Mouse (Mus musculus) embryonic facial prominence, embryonic 15.5 days (tissue): ENCODE results near the gene Samd4b. TPM values are rescaled to one million over a fixed set of nuclear protein-coding genes. Genes with fewer than 3 reads are reported as not detected.

Experiments
- ATAC-seq: fragments of 200-750 bp; cut with Nextera tagmentation; 2 replicates; pipeline ENCODE4 v1.8.0; 2017; ENCODE audit warnings: low read depth, moderate TSS enrichment; ENCODE audit not compliant: insufficient number of reproducible peaks, low FRiP score, low TSS enrichment
- H3K27ac ChIP-seq: fragments of 300-500 bp; sonication (generic); replicated peaks from 2 replicates; pipeline ENCODE4 v1.5.1; 2015; ENCODE audit warnings: mild to moderate bottlenecking, inconsistent platforms
- H3K27me3 ChIP-seq: fragments of 300-500 bp; sonication (generic); 2 replicates; pipeline ENCODE4 v1.6.1; 2015; ENCODE audit warnings: inconsistent platforms
- H3K36me3 ChIP-seq: fragments of 300-500 bp; sonication (generic); 2 replicates; pipeline ENCODE4 v1.6.1; 2015; ENCODE audit warnings: mild to moderate bottlenecking, inconsistent platforms
- H3K4me1 ChIP-seq: fragments of 300-500 bp; sonication (generic); 2 replicates; pipeline ENCODE4 v1.6.1; 2015; ENCODE audit warnings: inconsistent platforms
- H3K4me2 ChIP-seq: fragments of 300-500 bp; sonication (generic); replicated peaks from 2 replicates; pipeline ENCODE4 v1.6.1; 2015; ENCODE audit warnings: mild to moderate bottlenecking, inconsistent platforms
- H3K4me3 ChIP-seq: fragments of 300-500 bp; sonication (generic); replicated peaks from 2 replicates; pipeline ENCODE4 v1.5.1; 2015; ENCODE audit warnings: mild to moderate bottlenecking, inconsistent platforms
- H3K9ac ChIP-seq: fragments of 300-500 bp; sonication (generic); 2 replicates; pipeline ENCODE4 v1.6.1; 2015; ENCODE audit warnings: inconsistent platforms
- H3K9me3 ChIP-seq: fragments of 300-500 bp; sonication (generic); replicated peaks from 2 replicates; pipeline ENCODE4 v1.6.1; 2016; ENCODE audit warnings: inconsistent platforms
- WGBS: fragments of 180-500 bp; shearing (Covaris S2); methylation state at CpG from one replicate; pipeline ENCODE4 v1.1.7; 2015; 5-methylcytosine and 5-hydroxymethylcytosine counted together
- polyA plus RNA-seq: library from polyadenylated mRNA; unstranded; fragments of >200 nt; fragmentation: Nextera tagmentation; extraction: Ambion mirVana; gene quantifications from 2 replicates; pipeline ENCODE4 v1.2.1, GENCODE M21; 2015

The Samd4b gene
- polyA plus RNA-seq, 1 experiment from 2014 or later = 34.1 TPM

- Histone ChIP-seq H3K4me1 (peaks cover 23% of the 10 kb centered on the region), H3K27me3 (peaks cover 11% of the 10 kb centered on the region; the same call in 1 of the 2 replicates), H3K4me2 (0 out of 2 replicates have a peak overlapping the region, but pooled peaks have one; percentile 0), H3K4me3 (no peak overlapping the region), H3K9me3 (no peaks in the 10 kb centered on the region), H3K36me3 (peaks cover 27% of the 10 kb centered on the region), H3K27ac (no peak overlapping the region), H3K9ac (no peak overlapping the region)
- WGBS = 55% methylated on average over 10 of the region's 10 CpGs
- ATAC-seq = peak; percentile 59; the same call in 1 of the 2 replicates
Observed at GRCm38 (mm10) chr7:28464416-28465212, 133.3 kb downstream of the Samd4b start.

GRCm38 (mm10) chr7:28462769-28463168 is 135.2 kb downstream of the Samd4b start:
- Histone ChIP-seq H3K9ac (no peak overlapping the region), H3K4me3 (no peak overlapping the region), H3K27me3 (peaks cover 11% of the 10 kb centered on the region; the same call in 1 of the 2 replicates), H3K27ac (no peak overlapping the region), H3K36me3 (peaks cover 45% of the 10 kb centered on the region), H3K9me3 (no peaks in the 10 kb centered on the region), H3K4me2 (no peak overlapping the region), H3K4me1 (peaks cover 23% of the 10 kb centered on the region)
- ATAC-seq = no peak
- WGBS = 96% methylated on average over 2 of the region's 2 CpGs

- Histone ChIP-seq H3K4me1 (peaks cover 11% of the 10 kb centered on the region; the same call in 1 of the 2 replicates), H3K9me3 (no peaks in the 10 kb centered on the region), H3K27me3 (no peaks in the 10 kb centered on the region), H3K27ac (no peak overlapping the region), H3K36me3 (peaks cover 59% of the 10 kb centered on the region), H3K9ac (no peak overlapping the region), H3K4me2 (no peak overlapping the region), H3K4me3 (no peak overlapping the region)
- ATAC-seq = no peak
- WGBS = 87% methylated on average over 4 of the region's 5 CpGs
Observed at GRCm38 (mm10) chr7:28460361-28460760, 137.6 kb downstream of the Samd4b start.

GRCm38 (mm10) chr7:28452361-28453005 is 145.5 kb downstream of the Samd4b start:
- Histone ChIP-seq H3K36me3 (peaks cover 24% of the 10 kb centered on the region; the same call in 1 of the 2 replicates), H3K9ac (peak overlapping the region; percentile 74), H3K27ac (no peak overlapping the region), H3K27me3 (no peaks in the 10 kb centered on the region), H3K4me3 (peak overlapping the region; percentile 82), H3K4me2 (peak overlapping the region; percentile 92), H3K9me3 (no peaks in the 10 kb centered on the region), H3K4me1 (peaks cover 10% of the 10 kb centered on the region)
- WGBS = 2% methylated on average over 23 of the region's 24 CpGs
- 0 out of 2 replicates have a peak, but pooled peaks have one; percentile 32 for ATAC-seq

DNA sequence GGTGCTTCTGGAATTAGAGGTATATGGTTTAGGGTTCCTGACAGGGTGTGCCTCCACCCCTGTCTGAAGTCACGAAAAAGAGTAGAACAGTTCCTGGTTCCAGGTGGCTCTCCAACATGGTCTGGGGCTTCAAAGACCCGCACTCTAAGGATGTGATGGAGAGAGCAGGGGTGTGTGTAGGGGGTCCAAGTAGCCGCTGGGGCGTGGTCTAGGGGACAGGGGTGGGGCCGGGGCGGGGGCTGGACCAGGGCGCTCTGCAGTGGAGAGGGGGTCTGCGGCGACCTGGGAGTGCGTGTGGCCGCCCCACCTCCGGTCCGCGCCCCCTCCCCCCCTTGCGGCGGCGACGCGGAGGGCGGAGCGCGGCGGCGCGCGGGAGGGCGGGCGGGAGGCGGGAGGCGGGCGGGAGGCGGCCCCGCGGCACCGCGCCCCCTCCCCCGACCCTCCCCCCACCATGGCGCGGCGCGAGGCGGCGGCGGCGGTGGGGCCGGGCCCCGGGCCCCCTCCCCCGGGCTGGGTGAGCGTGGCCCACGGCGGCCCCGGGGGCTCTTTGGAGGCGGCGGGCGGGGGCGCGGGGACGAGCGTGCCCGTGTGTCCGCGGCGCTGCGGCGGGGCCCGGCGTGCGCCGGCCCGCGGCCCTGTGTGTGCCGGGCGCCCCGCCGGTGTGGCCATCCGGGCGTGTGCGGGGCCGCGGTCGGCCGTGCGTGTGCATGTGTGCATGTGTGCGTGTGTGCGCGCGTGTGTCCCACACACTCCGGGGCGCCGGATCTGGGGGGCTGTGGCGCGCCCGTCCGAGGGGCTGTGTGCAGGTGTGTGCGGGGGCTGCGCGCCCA is 146.2 kb downstream of the Samd4b start, which contains the start of gene Lrfn1:
Lrfn1 (plus strand) TSS at position 450 of the 830 bp plus-strand sequence.
- peak within 1 kb of the TSS; percentile 82 for H3K4me3 ChIP-seq
- H3K9ac ChIP-seq = peak within 1 kb of the TSS; percentile 74
- peaks cover 18% of the 10 kb centered on the region; the same call in 1 of the 2 replicates for H3K36me3 ChIP-seq
- H3K4me1 ChIP-seq = peaks cover 10% of the 10 kb centered on the region
- H3K4me2 ChIP-seq = peak within 1 kb of the TSS; percentile 92
- no peaks in the 10 kb centered on the region for H3K27me3 ChIP-seq
- peak within 1 kb of the TSS; percentile 51; the same call in 1 of the 2 replicates for H3K27ac ChIP-seq
- ATAC-seq = peak; percentile 41
- WGBS = under 1% methylated on average over 37 of the region's 97 CpGs
- no peaks in the 10 kb centered on the region for H3K9me3 ChIP-seq

- peaks cover 10% of the 10 kb centered on the region for H3K4me1 ChIP-seq
- no peak for ATAC-seq
- 62% methylated on average over 13 of the region's 13 CpGs for WGBS
- H3K9me3 ChIP-seq = no peaks in the 10 kb centered on the region
- no peaks in the 10 kb centered on the region for H3K36me3 ChIP-seq
- no peak overlapping the region for H3K4me2 ChIP-seq
- H3K4me3 ChIP-seq = no peak overlapping the region
- H3K9ac ChIP-seq = no peak overlapping the region
- H3K27me3 ChIP-seq = peaks cover 6% of the 10 kb centered on the region; the same call in 1 of the 2 replicates
- H3K27ac ChIP-seq = no peak overlapping the region
Observed at GRCm38 (mm10) chr7:28447865-28448820, 149.8 kb downstream of the Samd4b start.

- no peak overlapping the region for H3K4me2 ChIP-seq
- no peak overlapping the region for H3K4me3 ChIP-seq
- peaks cover 3% of the 10 kb centered on the region; the same call in 1 of the 2 replicates for H3K4me1 ChIP-seq
- H3K36me3 ChIP-seq = no peaks in the 10 kb centered on the region
- ATAC-seq = no peak
- H3K9me3 ChIP-seq = no peaks in the 10 kb centered on the region
- WGBS = 20% methylated on average over 12 of the region's 12 CpGs
- H3K27me3 ChIP-seq = peaks cover 6% of the 10 kb centered on the region; the same call in 1 of the 2 replicates
- H3K27ac ChIP-seq = no peak overlapping the region
- no peak overlapping the region for H3K9ac ChIP-seq
Observed at GRCm38 (mm10) chr7:28447101-28447830, 150.7 kb downstream of the Samd4b start.

DNA sequence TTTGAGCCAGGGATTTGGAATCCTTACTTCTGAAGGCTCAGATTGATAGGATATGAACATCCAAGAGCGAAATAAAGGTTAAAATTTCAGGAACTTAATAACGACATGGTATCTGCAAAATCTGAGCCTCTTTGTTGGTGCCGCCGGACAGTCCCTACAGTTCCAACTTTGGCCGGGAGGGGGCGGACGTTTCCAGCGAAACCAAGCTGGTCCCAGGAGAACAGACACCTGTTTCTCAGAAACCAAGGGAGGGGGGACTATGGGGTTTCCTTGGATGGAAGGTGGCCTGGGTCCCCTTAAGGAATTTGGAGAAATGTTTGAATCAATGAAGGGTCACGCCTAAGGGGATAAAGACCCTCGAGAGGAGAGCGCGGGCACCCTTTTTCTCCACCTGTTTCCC is 151.5 kb downstream of the Samd4b start:
- H3K27ac ChIP-seq = no peak overlapping the region
- no peaks in the 10 kb centered on the region for H3K9me3 ChIP-seq
- H3K36me3 ChIP-seq = no peaks in the 10 kb centered on the region
- 7% methylated on average over 12 of the region's 12 CpGs for WGBS
- no peak overlapping the region for H3K4me3 ChIP-seq
- no peak overlapping the region for H3K9ac ChIP-seq
- peaks cover 6% of the 10 kb centered on the region; the same call in 1 of the 2 replicates for H3K27me3 ChIP-seq
- ATAC-seq = no peak
- H3K4me2 ChIP-seq = no peak overlapping the region
- H3K4me1 ChIP-seq = peaks cover 2% of the 10 kb centered on the region; the same call in 1 of the 2 replicates

DNA sequence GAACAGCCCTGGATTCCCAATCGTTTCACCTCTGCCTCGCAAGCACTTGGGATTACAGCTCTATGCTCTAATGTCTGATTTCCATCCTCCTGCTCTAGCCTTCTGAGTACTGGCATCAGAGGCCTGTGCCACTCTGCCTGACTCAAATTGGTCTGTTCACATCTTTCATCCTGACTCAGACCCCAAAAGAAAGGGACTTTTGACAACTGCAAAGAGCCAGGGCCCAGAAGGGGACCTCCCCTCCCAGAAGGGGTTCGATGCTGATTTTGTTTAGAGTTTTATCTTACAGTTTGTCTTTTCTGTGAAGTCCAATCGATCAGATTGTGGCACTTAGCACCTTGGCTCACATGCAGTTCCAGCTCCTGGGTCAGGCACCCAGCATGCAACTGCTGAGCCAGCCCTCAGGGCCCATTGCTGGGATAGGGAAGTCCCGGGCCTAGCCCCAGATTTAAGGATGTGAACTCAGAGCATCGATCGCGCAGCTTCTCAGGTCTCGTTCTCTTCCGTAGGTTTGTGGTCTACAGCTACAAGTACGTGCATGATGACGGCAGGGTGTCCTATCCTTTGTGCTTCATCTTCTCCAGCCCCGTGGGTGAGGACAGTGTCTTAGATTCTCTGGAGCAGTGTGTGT is 153.5 kb downstream of the Samd4b start:
- Histone ChIP-seq H3K4me3 (no peak overlapping the region), H3K27ac (no peak overlapping the region), H3K4me2 (no peak overlapping the region), H3K9me3 (no peaks in the 10 kb centered on the region), H3K9ac (no peak overlapping the region), H3K27me3 (peaks cover 6% of the 10 kb centered on the region; the same call in 1 of the 2 replicates), H3K36me3 (no peaks in the 10 kb centered on the region), H3K4me1 (no peaks in the 10 kb centered on the region)
- WGBS = 77% methylated on average over 13 of the region's 13 CpGs
- ATAC-seq = no peak
